Mouse (Mus musculus) gastrocnemius, adult 18-20 months (tissue): ENCODE data around the gene Abca1. TPM values are rescaled to one million over a fixed set of nuclear protein-coding genes. Genes with fewer than 3 reads are reported as not detected.

ENCODE experiments used
- DNase-seq: peaks from one replicate; pipeline ENCODE4 v3.0.0; 2021; ENCODE audit warnings: low spot score
- total RNA-seq, 2 experiments: library from RNA; stranded (reverse); gene quantifications; 2 replicates each; pipeline ENCODE4 v1.2.3; 2021

Abca1 gene
- total RNA-seq, 2 experiments from 2014 or later = 7.1 to 7.4 TPM

GRCm38 (mm10) chr4:53011732-53012361 is 147.8 kb downstream of the Abca1 start, which contains the start of gene Nipsnap3b:
Gene Nipsnap3b, plus strand, starts transcription at chr4:53011880.
- DNase-seq = peak; percentile 96

DNA sequence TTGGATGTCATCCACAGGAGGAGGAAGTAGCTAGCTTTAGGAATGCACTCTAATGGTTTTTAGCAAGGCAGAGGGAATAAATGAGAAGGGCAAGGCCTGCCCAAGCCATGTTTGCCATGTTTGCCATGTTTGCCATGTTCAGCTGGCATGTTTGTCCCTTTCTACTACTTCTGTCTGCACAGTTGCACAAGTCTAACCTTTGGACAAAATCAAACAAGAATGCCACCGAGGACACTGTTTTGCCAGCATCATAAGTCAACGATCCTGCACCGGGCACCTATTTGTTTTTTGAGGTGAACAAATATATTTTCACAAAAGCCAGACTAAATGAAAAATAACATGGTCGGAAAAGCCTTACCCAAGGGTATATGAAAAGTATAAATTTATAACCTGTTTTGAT is 149.8 kb downstream of the Abca1 start:
- DNase-seq = no peak

DNA sequence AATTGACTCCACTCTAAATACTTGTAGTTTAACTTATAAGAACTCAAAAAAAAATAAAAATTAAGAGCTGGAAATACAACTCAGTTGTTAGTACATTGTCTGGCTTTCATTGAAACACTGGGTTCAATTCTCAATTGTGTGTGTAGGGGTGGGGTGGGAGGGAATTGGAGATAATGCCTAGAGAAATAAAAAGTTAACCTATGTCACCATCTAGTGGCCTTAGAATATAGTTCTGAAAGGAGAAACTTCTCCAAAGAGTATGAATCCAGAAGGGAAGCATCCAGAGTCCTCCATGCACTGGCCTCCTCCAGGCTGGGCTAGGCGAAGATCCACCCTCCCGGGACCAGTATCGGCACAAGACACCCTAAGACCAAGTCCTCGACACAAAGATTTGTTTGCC is 150.5 kb downstream of the Abca1 start:
- no peak for DNase-seq

GRCm38 (mm10) chr4:53000154-53000553 is 159.5 kb downstream of the Abca1 start:
- DNase-seq = no peak

GRCm38 (mm10) chr4:52999449-52999848 is 160.2 kb downstream of the Abca1 start:
- peak; percentile 19 for DNase-seq

- no peak for DNase-seq
Observed at GRCm38 (mm10) chr4:52989248-52989647, 170.4 kb downstream of the Abca1 start, which contains the start of gene Nipsnap3a. Gene Nipsnap3a, plus strand, starts transcription at chr4:52989272.

- DNase-seq = no peak
Observed at GRCm38 (mm10) chr4:52986266-52986665, 173.4 kb downstream of the Abca1 start.

DNA sequence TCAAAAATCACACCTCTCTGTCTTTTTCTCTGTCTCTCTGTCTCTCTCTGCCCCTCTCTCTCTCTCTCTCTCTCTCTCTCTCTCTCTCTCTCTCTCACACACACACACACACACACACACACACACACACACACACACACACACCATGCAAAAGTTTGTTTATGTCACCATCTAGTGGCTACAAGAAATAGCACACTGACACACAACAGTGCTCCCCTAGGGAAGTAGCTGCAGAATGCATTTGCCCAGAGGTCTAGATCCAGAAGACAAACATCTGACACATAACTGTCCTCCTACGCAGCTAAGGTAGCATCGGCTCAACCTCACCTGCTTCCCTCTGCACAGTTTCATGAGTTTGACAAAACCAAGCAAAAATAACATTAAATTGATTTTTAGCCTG is 174.5 kb downstream of the Abca1 start:
- DNase-seq = no peak

Other genes with a start within 250 kb of the Abca1 start
- gene Olfr272, start 240.7 kb downstream of the Abca1 start, total RNA-seq = not detected
- not detected for gene Olfr270, start 195.3 kb downstream of the Abca1 start, total RNA-seq
- gene Nipsnap3a, start 170.6 kb downstream of the Abca1 start, total RNA-seq = not detected
- gene Nipsnap3b, start 148.0 kb downstream of the Abca1 start, total RNA-seq = 1 to 10 TPM; 1.7 to 2.3 TPM